Mouse (Mus musculus) CD4-positive, CD25-positive, alpha-beta regulatory T cell, adult 2 months (primary cell): ENCODE results near the gene Spag7.

Source experiments
- DNase-seq: peaks from one replicate; pipeline ENCODE4 v3.0.0-alpha.2; 2012; ENCODE audit warnings: low read depth, low spot score

Spag7 gene

DNA sequence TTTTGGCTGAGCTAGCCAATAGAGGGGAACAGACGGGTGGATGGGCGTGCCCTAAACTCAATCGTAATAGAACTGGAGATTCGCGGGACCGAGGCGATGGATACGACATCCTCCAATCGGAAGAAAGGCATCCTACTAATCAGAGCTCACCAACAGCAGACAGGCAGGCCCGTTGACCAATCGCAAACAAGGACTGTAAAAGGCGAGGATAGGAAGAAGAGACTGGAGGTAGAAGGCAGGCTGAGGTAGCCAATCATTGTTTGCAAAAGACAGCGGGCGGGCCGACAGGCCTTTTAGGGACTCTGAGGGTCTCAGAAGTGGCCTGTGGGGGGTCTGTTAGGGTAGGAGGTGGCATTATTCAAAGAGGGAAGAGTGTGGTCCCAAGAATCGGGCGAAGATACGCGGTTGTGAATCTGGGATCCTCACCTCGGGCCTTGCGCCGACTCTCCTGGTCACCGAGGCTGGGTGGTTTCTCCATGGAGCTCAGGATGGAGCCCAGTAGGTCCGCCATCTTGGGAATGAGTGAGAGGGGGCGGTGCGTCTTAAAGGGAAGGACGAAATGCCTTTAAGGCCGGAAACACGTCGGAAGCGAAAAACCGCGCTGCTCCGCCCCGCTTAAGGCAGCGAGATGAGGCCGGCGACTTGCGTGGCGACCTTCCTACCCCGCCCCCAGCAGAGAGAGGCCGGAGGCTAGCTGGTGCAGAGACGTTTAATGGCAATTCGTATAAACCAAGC is at the start of gene Spag7:
Spag7 (minus strand) TSS at position 646 of the 735 bp plus-strand sequence.
- peak; percentile 98 for DNase-seq

DNA sequence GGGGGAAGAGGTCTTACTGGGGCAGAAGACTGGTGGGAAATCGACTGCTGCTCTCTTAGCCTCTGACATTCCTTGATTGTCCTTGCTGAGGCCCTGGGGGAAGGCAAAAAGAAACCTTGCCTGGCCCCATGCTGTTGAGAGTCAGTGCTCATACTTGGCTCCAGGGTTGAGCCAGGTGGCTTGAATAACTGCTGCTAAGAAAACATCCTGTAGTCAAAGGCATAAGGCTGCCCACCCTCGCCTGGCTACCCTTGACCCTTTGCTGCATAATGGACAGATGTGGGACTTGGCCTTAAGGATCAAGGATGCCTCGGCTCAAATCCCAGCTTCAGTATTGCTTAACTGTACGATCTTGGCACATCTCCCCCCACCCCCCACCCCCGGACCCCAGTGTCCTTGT is 49.3 kb upstream of the Spag7 start:
- DNase-seq = no peak

DNA sequence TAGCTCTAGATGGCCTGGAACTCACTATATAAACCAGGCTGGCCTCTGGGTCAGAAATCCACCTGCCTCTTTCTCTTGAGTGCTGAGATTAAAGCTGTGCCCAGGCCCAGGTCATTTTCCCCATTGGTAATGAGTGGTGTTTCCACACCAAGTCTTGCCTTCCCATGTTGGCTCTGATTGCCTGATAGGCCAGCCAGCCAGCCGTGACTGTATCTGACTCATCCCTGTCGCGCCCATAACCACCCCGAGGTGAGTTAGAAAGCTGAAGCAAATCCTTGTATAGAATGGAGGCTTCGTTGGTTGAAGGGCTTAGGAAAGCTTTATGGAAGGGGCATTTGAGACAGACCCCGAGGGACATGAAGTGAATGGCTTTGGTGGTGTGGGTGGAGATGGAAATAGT is 46.6 kb upstream of the Spag7 start:
- DNase-seq = no peak

DNA sequence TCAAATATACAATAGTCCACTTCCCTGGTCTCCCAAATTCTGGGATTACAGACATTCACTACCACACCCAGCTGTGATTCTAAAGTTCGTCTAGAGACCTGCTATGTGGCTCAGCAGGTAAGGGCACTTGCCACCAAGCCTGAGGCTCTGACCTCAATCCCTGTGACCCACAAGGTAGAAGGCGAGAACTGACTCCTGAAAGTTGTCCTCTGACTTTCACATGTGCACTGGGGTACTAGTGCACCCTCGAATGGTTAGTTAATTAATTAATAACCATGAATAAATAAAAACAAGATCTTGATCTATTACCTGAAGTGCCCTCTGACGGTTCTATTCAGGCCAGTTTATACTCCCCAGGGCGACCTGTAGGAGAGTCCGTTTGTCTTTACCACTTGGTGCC is 44.0 kb upstream of the Spag7 start:
- DNase-seq = no peak

DNA sequence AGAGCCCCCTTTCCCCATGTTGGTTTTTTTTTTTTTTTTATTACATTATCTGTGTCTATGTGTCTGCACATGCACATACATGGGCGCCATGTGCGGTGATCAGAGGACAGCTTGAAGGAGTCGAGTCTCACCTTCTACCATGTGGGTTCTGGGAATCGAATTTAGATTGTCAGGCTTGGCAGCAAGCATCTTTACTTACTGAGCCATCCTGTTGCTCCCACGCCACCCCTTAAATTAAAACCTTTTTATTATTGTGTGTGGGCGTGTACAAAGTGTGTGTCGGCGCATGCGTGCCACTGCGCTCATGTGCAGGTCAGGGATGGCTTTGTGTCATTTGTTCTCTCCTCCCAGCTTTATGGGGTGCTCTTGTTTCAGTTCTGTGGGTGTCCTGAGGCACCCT is 41.8 kb upstream of the Spag7 start:
- no peak for DNase-seq

DNA sequence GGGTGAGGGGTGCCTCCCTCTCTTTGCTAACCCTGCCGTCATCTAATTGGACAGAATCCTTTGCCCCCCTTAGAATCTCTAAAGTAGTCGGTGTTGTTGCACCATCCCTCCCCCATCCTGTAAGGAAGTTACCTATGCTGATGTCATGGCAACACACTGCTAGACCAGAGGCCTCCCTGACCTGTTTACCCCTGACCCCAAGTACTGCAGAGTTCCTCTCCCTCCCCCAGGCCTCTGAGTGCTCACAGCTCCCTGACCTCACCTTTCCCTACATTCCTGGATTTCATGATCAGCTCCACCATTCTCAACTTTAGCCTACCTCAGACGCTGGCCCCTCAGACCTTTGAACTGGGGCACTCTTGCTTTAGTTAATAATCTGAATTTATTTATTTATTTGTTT is 36.9 kb upstream of the Spag7 start:
- DNase-seq = no peak

DNA sequence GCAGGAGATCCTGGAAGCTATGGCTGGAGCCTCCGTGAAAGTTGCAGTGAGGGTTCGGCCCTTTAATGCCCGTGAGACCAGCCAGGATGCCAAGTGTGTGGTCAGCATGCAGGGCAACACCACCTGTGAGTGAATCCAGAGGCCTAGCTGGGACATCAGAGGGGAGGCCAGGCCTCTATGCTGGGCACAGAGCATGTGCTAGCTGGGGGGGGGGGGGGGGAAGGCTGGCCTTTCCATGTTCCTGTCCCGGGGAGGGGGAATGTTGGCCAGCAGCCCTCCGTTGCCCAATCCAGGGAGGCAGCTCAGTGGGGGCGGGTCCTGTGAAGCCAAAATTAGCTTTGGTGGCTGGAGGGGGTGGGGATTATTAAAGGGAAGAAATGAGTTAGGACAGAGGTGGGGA is 33.6 kb upstream of the Spag7 start:
- DNase-seq = no peak

DNA sequence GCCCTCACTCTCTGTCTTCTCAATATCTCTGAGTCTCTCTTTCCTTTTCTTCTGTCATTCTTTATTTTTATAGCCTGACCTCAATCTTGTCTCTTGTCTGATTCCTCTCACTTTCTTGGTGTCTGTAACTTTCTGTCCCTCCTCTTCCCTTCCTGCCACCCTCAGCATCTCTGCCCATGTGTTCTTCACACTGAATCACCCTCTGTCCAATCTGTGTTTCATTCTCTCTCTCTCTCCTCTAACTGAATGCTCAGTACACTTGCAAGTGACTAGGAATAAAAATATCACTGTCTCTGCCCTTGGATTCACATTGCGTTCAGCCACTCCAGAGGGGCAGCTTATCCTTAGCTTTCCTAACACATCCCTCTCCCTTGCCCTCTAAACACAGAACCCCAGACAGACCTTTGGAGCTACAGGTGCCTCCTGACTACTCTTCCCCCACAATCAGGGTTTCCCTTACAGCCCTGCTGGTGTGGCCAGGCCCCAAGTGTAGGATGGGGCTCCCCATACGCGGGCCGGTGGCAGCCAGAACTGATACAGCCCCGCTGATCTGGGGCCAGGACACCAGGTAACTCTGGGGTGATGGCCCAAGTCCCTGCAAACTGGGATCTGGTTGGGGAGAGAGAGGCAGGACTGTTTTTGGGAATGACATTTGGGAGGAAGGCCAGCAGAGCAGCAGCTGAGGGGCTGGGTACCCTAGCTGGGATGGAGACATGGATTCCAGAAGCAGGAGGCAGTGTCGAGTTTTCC is 32.9 kb upstream of the Spag7 start:
- DNase-seq = no peak

DNA sequence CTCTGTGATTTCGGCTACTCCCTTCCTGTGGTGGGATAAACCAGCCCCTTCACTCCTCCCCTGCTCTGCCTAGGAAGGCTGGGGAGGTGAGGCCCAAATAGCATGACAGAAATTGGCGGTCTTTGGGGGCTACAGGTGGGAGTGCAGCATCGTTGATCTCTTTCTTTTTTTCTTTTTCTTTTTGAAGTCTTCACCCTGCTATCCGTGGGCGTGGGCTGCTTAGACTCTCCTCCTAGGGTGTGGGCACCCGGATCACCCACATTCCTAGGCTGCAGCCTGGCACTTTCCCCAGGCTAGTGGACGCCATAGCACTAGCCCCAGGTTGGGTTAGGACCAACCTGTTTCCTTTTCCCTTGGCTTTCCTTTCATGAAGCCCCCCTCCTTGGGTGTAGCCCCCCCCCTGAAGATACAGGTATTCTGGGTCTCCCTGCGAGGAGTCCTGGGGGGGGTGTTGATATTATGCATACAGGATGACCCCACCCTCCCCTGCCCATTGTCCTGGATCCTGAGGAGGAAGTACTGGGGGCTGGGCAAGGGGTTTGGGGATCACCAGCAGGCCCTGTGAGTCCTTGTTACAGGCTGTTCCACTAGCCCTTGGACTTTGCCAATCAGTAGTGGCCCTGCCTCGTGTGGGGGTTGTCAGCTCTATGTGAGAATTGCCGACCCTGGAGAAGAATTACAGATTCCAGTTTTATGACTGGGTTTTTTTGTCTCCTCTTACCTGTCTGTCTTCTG is 32.2 kb upstream of the Spag7 start:
- peak; percentile 13 for DNase-seq

DNA sequence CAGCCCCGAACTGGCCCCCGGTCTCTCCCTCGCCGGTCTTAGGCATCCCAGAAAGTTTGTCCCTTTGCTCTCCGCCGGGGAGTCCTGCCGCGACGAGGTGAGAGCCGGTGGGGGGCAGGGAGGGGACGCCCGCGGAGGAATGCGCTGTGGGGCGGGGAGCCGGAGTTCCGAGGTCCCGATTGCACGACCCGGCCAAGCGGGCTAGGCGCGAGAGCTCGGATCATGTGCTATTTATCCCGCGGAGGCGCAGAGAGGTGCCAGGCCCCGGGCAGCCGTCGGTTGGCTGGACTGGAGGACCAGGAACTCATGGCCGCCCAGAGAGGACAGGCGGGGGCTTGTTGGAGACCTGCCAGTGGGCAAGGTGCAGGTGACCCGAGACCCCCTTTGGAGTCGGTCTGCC is 31.4 kb upstream of the Spag7 start:
- DNase-seq = peak; percentile 70

DNA sequence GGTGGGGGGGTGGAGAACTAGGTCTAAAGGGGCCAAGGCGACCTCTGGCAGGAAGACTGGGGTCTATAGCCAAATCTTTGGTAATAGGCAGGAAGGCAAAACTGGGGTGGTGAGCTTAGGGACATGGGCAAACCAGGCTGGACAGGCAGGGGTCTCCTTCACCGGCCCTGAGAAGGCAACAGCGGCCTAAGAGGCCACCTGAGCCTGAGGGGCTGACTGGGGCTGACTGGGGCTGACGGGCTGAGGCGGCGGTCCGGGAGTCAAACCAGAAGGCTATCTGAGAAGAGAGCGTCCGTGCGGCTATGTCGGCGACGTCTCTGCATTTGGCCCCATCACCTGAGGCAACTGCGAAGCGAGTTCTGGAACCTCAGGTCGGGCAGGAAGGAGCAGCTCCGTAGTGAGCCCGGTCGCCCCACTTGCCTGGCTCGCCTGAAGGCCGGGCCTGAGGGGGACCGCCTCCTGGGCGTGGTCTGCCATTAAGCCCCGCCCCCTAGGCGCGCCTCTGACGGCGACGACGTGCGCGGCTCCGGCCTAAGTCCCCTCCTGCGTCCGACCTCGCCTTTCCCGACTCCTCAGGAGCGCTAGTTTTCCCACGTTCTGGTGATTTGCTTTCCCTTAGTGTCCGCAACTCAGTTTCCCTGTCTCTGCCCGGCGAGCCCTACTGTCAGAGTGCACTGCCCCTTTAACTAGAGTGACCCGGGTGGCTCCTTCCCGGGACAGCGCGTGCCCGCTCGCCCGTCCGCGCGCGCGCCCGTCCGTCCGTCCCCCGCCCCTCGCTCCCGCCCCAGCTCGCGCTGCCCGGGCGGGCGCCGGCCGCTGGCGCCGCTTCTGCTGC is 30.7 kb upstream of the Spag7 start, which contains the start of the genes Inca1 and Kif1c:
Inca1 (minus strand) TSS at position 434 of the 835 bp plus-strand sequence.
Kif1c (plus strand) TSS at position 827 of the 835 bp plus-strand sequence.
- peak; percentile 97 for DNase-seq

DNA sequence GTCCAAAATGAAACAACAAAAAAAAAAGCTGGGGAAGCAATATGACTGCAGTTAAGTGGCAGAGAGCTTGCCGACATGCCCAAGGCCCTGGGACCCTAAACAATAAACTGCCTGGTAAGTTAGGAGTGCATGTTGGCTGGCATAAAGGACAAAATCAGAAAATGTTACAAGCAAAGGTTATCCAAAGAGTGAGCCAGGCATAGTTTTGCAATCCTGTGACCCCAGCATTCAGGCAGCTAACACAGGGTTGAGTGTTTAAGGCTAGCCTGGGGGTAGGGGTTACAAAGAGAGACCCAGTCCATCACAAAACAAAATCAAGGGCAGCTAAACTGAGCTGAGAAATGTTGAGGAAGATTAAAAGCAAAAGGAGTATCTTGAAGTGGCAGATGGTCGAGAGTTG is 29.8 kb upstream of the Spag7 start:
- no peak for DNase-seq

DNA sequence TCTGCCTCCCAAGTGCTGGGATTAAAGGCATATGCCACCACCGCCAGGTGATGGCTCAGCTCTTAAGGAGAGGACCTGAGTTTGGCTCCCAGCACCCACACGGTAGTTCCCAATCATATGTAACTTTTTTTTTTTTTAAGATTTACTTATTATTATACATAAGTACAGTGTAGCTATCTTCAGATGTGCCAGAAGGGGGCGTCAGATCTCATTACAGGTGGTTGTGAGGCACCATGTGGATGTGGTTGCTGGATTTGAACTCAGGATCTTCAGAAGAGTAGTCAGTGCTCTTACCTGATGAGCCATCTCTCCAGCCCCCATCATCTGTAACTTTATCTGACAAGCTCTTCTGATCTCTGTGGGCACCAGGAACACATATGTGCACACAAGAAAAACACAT is 28.2 kb upstream of the Spag7 start:
- DNase-seq = peak; percentile 68

DNA sequence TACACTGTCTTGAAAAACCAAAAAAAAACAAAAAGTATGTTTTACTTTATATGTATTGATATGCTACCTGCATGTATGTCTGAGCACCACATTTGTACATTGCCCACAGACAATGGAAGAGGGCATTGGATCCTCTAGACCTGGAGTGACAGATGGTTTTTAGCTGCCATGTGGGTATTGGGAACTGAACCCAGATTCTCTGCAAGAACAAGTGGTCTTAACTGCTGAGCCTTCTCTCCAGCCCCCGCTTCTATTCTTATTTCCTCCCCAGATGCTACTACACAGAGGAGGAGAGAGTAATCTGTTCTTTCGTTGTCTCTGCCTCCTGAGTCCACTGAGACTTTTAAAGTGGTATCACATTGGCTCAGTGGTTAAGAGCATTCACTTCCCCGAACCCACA is 24.3 kb upstream of the Spag7 start:
- no peak for DNase-seq

DNA sequence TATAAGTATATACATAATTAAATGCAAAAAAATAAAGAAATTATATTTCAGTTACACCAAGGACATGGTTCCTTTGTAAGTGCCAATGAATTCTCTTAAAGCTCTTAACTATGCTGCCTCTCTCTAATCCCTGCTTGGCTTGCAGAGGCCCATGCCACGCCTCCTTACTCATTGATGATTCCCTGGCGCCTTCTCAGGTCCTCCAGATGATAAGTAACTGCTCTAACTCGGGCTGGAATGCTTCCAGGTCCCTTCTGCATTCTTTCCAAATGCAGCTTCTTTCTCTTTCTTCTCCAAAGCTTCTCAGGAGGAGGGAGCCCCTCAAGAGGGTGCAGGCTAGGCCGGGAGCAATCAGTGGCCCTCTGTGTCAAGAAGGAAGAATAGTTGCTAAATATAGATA is 20.4 kb upstream of the Spag7 start:
- DNase-seq = no peak

DNA sequence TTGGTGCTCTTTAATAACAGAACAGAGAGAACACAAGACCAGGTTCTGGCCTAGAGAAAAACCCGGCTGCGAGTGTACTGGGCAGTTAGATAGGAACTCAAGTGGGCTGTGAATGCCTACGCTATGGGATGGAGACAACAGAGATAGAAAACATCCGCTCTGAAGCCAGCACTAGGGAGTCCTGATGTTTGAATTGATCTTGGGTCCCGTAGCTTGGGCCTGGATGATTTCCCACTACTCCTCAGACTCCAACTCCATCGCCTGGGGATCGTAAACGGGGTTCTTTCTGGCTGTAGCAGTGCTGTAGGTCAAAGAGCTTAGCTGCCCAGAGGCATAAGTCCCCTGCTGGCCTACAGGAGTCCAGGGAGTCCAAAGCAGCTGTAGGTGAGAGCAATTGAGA is 19.2 kb upstream of the Spag7 start:
- DNase-seq = no peak

DNA sequence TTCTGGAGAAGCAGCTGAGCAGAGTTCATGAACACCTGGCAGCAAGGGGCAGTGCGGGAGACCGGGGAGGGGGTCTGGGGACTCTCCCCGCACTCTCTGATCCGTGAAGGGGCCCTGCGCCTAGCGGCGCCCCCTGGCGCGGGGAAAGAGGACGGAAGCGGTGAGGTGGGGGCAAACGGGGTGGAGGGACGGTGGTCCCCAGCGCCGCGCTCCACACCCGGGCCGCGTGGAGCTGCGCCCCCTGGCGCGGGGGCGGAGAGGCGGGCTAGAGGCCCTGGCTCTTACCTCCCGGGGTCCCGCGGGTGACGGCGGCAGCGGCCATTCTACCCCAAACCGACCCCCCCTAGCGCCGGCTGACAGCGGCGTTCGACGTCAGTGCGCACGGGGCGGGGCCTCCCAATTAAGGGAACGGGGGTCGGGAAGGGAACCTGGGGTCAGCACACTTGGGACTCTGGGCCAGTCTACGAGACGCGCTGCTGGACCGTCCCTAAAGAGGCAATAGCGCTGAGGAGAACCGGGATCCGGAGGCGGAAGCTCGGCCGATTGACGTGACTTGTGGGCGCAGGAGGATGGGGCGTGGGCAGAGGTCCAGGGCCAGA is 18.5 kb upstream of the Spag7 start, which contains the start of gene Camta2:
Camta2 (minus strand) TSS at position 505 of the 599 bp plus-strand sequence.
- peak; percentile 85 for DNase-seq

DNA sequence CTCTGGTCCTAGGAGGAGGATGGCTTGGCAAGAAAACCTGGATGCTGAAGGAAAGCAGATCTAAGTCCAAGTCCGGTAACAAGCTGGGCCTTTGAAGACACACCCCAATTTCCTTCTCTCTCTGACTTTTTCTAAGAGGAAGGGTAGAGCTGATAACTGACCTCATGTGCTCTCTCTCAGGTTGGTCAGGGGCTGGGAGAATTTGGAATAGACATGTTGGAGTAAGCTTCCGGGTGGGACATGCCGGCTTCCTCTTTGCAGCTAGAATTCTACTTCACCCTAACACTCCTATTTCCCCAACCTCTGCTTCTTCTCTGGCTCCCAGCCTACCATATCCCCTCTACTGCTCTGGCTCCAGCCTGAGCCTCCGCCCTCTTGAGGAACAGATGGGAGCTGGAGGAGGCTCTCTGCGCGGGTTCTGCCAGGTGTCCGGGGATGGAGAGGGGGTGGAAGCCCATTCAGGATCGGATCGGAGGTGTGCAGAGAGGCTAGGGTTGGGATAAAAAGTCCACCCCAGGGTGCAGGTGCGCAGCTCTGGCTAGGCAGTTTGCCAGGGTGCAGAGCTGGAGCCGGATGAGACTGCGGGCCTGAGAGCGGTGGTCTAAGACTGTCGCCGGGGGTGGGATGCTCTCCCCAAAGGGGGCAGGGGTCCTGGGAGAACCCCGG is 17.8 kb upstream of the Spag7 start:
- DNase-seq = no peak

DNA sequence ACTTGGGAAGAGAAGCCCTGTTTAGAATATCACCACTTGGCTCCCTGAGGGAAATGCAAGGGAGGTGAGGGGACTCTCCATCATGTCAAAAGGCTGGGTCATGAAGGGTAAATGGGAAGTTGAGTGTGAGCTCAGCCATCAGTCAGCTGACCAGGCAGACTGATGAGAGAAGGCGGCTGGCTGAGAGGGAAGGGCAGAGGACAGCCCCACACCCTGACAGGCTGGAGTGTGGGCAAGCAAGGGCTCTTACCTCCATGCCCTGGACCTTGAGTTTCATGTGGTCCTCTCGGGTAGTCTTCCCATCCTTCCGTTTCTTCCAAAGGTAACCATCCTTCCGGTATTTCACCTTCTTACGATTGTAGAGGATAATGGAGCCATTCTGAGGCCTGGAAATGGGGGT is 14.4 kb upstream of the Spag7 start:
- no peak for DNase-seq

DNA sequence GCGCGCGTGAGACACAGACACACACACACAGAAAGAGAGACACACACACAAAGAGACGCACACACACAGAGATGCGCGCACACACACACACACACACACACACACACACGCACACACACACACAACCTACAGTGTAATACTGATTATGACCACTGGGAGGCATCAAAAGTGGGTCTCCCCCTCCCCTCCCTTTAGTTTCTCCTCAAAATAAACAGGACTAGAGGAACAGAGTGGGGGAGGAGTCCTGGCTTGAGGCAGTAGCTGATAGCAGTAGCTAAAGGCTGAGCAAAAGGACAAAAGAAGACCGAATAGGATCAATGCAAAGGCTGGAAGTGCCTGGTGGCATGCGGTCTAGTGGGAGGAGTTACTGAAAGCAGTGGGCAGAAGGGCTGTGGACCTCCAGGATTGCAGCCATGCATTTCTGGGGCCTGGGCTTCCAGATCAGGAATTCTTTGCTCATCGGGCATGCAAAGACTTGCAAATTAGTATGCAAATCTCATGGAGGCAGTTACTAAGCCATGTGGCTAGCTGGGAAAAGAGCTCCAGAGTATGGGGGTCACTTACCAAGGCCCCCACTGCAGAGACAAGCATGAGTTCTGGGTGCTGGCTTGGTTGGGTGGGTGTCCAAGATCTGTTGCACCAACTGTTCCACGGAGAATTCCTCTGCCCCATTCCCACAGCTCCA is 12.8 kb upstream of the Spag7 start:
- peak; percentile 73 for DNase-seq
